Mouse (Mus musculus) layer of hippocampus, adult 9-10 months (tissue): Measurements from ENCODE around the gene Ccdc148.

Source experiments
- DNase-seq: peaks from one replicate; pipeline ENCODE4 v3.0.0; 2022; ENCODE audit warnings: low spot score

Ccdc148 gene

DNA sequence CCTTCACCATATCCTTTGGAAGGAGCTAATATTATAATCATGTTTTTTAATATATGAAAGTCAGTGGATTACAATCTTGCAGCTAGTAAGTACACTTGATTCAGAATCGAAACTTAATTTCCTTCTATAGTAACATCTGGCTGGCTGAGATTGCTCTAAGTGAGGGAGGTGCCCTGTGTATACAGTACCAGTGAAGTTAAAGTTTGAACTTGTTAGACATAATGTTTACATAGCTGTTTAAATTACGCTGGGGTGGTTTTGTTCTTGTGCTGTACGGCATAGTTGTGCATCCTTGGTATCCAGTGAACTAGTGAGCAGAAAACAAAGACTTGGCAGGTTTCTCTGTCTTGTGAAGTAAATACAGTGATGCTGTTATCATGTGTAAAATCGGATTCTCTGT lies 18.5 kb upstream of the Ccdc148 start:
- no peak for DNase-seq

- peak; percentile 39 for DNase-seq
Observed at GRCm38 (mm10) chr2:59178191-59178590, 17.7 kb upstream of the Ccdc148 start.

GRCm38 (mm10) chr2:59175926-59176325 lies 15.4 kb upstream of the Ccdc148 start:
- DNase-seq, result no peak

GRCm38 (mm10) chr2:59171533-59171932 lies 11.1 kb upstream of the Ccdc148 start:
- DNase-seq, result no peak

DNA sequence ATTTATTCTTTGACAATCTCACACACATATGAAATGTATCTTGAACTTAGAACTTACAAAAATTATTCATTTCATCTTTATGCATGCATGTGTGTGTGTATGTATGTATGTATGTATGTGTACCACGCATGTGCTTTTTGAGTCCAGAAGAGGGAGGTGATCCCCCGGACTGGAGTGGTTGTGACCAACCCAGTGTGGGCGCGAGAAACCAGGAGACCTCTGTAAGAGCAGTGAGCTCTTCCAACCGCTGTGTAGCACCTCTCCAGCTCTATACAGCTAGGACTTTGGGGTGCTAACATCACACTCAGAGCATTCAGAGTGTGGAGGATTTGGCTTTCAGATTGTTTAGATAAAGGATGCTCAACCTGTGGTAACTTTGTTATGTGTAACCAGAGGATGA lies 10.1 kb upstream of the Ccdc148 start:
- DNase-seq, result no peak

DNA sequence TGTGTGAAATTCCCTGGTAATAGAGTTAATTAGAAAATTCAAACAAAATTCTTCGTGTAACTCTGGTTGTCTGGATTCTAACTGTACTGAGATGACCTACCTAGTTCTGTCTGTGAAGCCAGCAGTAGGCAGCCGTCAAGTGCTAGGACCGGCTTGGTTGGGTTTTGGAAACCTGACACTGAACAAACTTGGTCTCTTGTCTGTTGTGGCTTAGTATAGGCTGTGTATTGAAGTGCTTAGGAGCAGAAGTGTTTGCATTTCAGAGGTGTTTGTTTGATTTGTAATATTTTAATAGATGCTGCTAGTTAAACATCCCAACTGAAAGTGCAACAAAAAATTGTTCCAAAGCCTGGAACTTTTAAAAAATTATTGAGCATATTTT lies 9.7 kb upstream of the Ccdc148 start:
- no peak for DNase-seq

GRCm38 (mm10) chr2:59169572-59170207 lies 9.2 kb upstream of the Ccdc148 start:
- DNase-seq, result no peak

GRCm38 (mm10) chr2:59167830-59168229 lies 7.3 kb upstream of the Ccdc148 start:
- DNase-seq, result no peak

- DNase-seq, result no peak
Observed at GRCm38 (mm10) chr2:59166976-59167375, 6.5 kb upstream of the Ccdc148 start.

GRCm38 (mm10) chr2:59162285-59162600 lies 1.8 kb upstream of the Ccdc148 start:
- DNase-seq, result no peak

- peak; percentile 44 for DNase-seq
Observed at GRCm38 (mm10) chr2:59161441-59162284, 1.2 kb upstream of the Ccdc148 start.

- no peak for DNase-seq
Observed at GRCm38 (mm10) chr2:59161021-59161440, 548 bp upstream of the Ccdc148 start.

GRCm38 (mm10) chr2:59159961-59160604 lies 400 bp downstream of the Ccdc148 start:
- DNase-seq, result no peak

- no peak for DNase-seq
Observed at GRCm38 (mm10) chr2:59158117-59158516, 2.4 kb downstream of the Ccdc148 start.

GRCm38 (mm10) chr2:59155428-59155827 lies 5.1 kb downstream of the Ccdc148 start:
- DNase-seq, result no peak

- no peak for DNase-seq
Observed at GRCm38 (mm10) chr2:59131044-59131443, 29.4 kb downstream of the Ccdc148 start.

DNA sequence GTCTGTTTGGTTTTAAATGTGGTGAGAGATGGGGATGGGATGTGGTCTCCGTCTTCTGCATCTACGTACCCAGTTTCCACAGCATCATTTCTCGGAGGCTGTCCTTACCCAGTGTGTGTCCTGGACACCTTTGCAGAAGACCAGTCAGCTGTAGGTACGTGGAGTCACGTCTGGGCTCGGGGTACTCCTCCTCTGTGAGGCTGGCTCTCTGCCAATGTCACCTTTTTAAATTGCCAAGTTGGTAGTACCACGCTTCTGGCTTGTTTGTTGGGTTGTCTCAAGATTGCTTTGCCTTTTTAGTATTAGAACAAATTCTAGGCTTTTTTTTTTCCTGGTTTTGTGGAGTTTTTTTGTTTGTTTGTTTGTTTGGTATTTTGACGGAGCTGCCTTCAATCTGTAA lies 30.7 kb downstream of the Ccdc148 start:
- no peak for DNase-seq

- DNase-seq, result no peak
Observed at GRCm38 (mm10) chr2:59129023-59129422, 31.5 kb downstream of the Ccdc148 start.

DNA sequence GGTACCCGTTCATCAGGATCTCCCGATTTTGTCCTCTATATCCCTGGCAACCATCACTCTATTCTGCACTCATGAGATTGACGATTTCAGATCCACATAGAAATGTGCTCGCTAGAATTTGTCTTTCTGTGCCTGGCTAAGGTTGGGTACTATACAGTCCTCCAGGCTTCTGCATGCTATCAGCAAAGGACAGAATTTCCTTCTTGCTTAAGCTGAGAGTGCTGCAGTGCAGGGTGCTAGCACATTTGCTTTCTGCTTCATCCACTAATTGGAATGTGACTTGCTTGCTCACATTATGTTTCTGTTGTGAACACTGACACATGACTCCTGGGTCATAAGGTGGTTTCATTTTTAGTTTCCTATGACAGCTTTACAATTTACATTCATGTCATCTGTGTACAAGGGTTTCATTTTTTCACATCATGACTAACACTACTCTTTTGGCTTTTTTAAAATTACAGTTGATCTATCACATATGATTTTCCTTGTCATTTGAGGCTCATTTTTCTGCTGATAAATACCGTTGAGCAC lies 104.8 kb downstream of the Ccdc148 start:
- DNase-seq, result no peak

- no peak for DNase-seq
Observed at GRCm38 (mm10) chr2:59054339-59054738, 106.1 kb downstream of the Ccdc148 start.

- DNase-seq, result no peak
Observed at GRCm38 (mm10) chr2:59053461-59054039, 106.9 kb downstream of the Ccdc148 start.

DNA sequence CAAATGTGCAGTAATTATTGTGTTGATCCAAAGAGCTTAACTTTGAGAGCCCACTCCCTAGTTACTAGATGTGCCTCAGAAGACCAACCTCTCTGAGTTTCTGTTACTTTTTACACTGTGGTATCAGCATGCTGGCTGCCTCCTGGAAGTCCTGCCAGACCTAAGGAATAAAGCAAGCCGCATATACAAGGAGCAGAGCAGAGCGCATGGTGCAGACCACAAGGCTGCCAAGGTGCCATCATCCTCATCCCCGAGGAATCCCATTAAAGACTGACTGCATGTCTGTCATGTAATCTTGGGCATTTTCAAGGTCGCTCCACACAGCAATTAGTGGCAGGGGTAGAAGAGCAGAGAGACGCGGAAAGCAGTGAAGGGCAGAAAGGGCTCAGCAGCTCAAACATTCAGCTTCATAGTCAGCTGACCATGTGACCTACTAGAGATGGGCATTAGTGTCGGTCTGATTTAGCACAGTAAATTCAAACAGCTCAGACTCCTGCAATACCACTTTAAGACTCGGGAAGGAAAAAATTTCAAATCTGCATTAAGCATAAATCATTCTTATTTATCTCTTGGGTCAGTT lies 110.1 kb downstream of the Ccdc148 start:
- DNase-seq, result no peak
